Mouse (Mus musculus) megakaryocyte, embryonic 14.5 days (primary cell): ENCODE measurements at regions not wholly inside any gene's neighbourhood (a gene's known extent, or its start where the extent isn't known, plus 50 kb on each side); places are given as distances from the start of the nearest gene placed in this dataset.

Source experiments
- H3K27me3 ChIP-seq: replicated peaks from 2 replicates; pipeline ENCODE3; 2012; ENCODE audit warnings: inconsistent platforms
- H3K36me3 ChIP-seq: replicated peaks from 2 replicates; pipeline ENCODE3; 2012; ENCODE audit warnings: low read length, inconsistent platforms, mixed read lengths
- H3K4me1 ChIP-seq: 2 replicates; pipeline ENCODE4 v1.6.1; 2012; ENCODE audit warnings: inconsistent platforms
- H3K4me3 ChIP-seq: replicated peaks from 2 replicates; pipeline ENCODE3; 2012; ENCODE audit warnings: moderate library complexity, mild to moderate bottlenecking, inconsistent platforms
- H3K9me3 ChIP-seq: 2 replicates; pipeline ENCODE4 v1.6.1; 2012; ENCODE audit warnings: inconsistent platforms
- FLI1 ChIP-seq: IDR thresholded peaks from 2 replicates; pipeline ENCODE4 v1.6.1; 2012; ENCODE audit warnings: low read length, inconsistent platforms, mixed read lengths
- GATA1 ChIP-seq: IDR thresholded peaks from 3 replicates; pipeline ENCODE4 v1.6.1; 2012; ENCODE audit warnings: mixed read lengths, low read length, inconsistent platforms, borderline replicate concordance

DNA sequence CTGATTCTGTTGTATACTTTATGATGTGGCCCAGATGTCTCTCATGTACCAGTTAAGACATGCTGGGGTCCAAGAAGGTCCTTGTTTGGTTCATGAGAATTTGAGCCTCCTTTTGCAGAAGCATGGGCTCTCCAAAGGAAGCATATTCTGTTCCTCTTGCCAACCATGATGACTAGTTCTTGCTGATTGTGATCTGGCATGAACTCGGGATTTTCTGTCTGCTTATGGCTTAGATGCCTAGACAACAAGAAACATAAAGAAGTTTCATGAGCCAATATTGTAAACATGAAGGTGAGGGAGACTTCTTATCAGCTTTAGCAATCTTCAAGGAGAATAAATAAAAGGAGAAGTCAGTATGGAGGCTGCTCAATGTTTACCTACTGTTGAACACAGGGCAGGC is 52.7 kb upstream of the Mroh9 start:
- no peak overlapping the region for H3K4me3 ChIP-seq
- no peaks in the 10 kb centered on the region for H3K4me1 ChIP-seq
- H3K27me3 ChIP-seq, result no peaks in the 10 kb centered on the region
- no peaks in the 10 kb centered on the region for H3K9me3 ChIP-seq
- TF ChIP-seq FLI1, result no peak
- TF ChIP-seq GATA1, result no peak
- no peaks in the 10 kb centered on the region for H3K36me3 ChIP-seq
